Mouse (Mus musculus) liver, postnatal 0 days (tissue): Measurements from ENCODE around the gene Thada.

Source experiments
- CTCF ChIP-seq: sonication (generic); IDR thresholded peaks from 2 replicates; pipeline ENCODE4 v1.5.1; 2016; ENCODE audit warnings: antibody characterized with exemption, low read depth
- EP300 ChIP-seq: IDR thresholded peaks from 2 replicates; pipeline ENCODE4 v1.6.1; 2016; ENCODE audit warnings: antibody characterized with exemption, low read depth, mild to moderate bottlenecking

GRCm38 (mm10) chr17:84150291-84150690, 315.7 kb downstream of the Thada start:
- TF ChIP-seq CTCF (no peak), EP300 (no peak)
